In genomic region chr9:35561076-35561475, GRCm38 (mm10) we compare ENCODE assay signal across 1 mouse cellular context.
TF ChIP-seq lines count a peak whose summit lies in the region.

No protein-coding gene starts in this region.

TF ChIP-seq in CH12.LX, 34 proteins besides CTCF, POLR2A, EP300 and RAD21:
- TF ChIP-seq MEF2A (IDR thresholded peaks at IDR 0.05; ENCODE audit: borderline replicate concordance, low read depth, low read length) (no peak), TCF12 (IDR thresholded peaks at IDR 0.05; ENCODE audit: low read depth, low read length) (no peak), UBTF (IDR thresholded peaks at IDR 0.05; ENCODE audit: low read depth, low read length) (no peak), BHLHE40 (IDR thresholded peaks at IDR 0.05; ENCODE audit: low read depth, low read length) (no peak), ZKSCAN1 (IDR thresholded peaks at IDR 0.05; ENCODE audit: borderline replicate concordance, low read depth, low read length) (no peak), ZC3H11A (IDR thresholded peaks at IDR 0.05; ENCODE audit: low read depth, low read length) (no peak), SMC3 (IDR thresholded peaks at IDR 0.05; ENCODE audit: low read depth, low read length) (no peak), USF1 (IDR thresholded peaks at IDR 0.05; ENCODE audit: low read depth, low read length) (no peak), MAFK (IDR thresholded peaks at IDR 0.05; ENCODE audit: insufficient replicate concordance, low read length) (no peak), SIN3A (IDR thresholded peaks at IDR 0.05; ENCODE audit: low read length) (no peak), NELFE (IDR thresholded peaks at IDR 0.05; ENCODE audit: low read depth, low read length) (no peak), JUND (conservative IDR thresholded peaks at IDR 0.05; ENCODE audit: low read depth, low read length) (no peak), TBP (conservative IDR thresholded peaks at IDR 0.05; ENCODE audit: low read depth, low read length) (no peak), MAZ (IDR thresholded peaks at IDR 0.05; ENCODE audit: low read depth, low read length) (no peak), GABPA (IDR thresholded peaks at IDR 0.05; ENCODE audit: insufficient replicate concordance, low read depth, low read length) (no peak), KAT2A (IDR thresholded peaks at IDR 0.05; ENCODE audit: insufficient replicate concordance, low read length) (no peak), IRF4 (IDR thresholded peaks at IDR 0.05; ENCODE audit: low read depth, low read length) (no peak), CHD1 (IDR thresholded peaks at IDR 0.05; ENCODE audit: low read depth, low read length) (no peak), E2F4 (IDR thresholded peaks at IDR 0.05; ENCODE audit: insufficient replicate concordance, low read depth, low read length) (no peak)
TF ChIP-seq in CH12.LX: peak in this region for 0.
